Mouse (Mus musculus) MEL (cell line): ENCODE results near the gene Ppl. TPM values are rescaled to one million over a fixed set of nuclear protein-coding genes. Genes with fewer than 3 reads are reported as not detected.

ENCODE experiments used
- DNase-seq: peaks from one replicate; pipeline ENCODE4 v3.0.0; 2011; ENCODE audit warnings: low read depth, low spot score
- H3K27ac ChIP-seq: 2 replicates; pipeline ENCODE4 v1.5.1; 2012; ENCODE audit warnings: low read depth, mild to moderate bottlenecking, control low read depth, low read length, moderate library complexity; ENCODE audit not compliant: control insufficient read depth
- H3K27me3 ChIP-seq, 2 experiments: fragments of 150-350 bp in 1 of 2; sonication (generic) in 1 of 2; 2 replicates each; pipeline ENCODE4 v1.6.1; 2012; ENCODE audit warnings: low read length in 2 of 2, mild to moderate bottlenecking in 2 of 2, improper control_type of control experiment in 1 of 2, moderate library complexity in 1 of 2; ENCODE audit not compliant: insufficient read depth in 2 of 2, control insufficient read depth in 1 of 2
- H3K36me3 ChIP-seq, 2 experiments: 2 replicates each; pipeline ENCODE4 v1.6.1; 2012 to 2014; ENCODE audit warnings: low read length in 2 of 2, improper control_type of control experiment in 1 of 2, inconsistent platforms in 1 of 2, mild to moderate bottlenecking in 1 of 2; ENCODE audit not compliant: insufficient read depth in 2 of 2, control insufficient read depth in 1 of 2
- H3K4me1 ChIP-seq, 2 experiments: fragments of 150-350 bp in 1 of 2; sonication (generic) in 1 of 2; 2 replicates each; pipeline ENCODE4 v1.6.1; 2012; ENCODE audit warnings: low read length in 2 of 2, improper control_type of control experiment in 1 of 2, mild to moderate bottlenecking in 1 of 2; ENCODE audit not compliant: insufficient read depth in 2 of 2, control insufficient read depth in 1 of 2
- H3K4me3 ChIP-seq, 2 experiments: fragments of 150-350 bp in 1 of 2; sonication (generic) in 1 of 2; 2 replicates each; pipeline ENCODE4 v1.5.1; 2012; ENCODE audit warnings: low read depth in 2 of 2, low read length in 2 of 2, mild to moderate bottlenecking in 2 of 2, moderate library complexity in 2 of 2, control low read depth in 1 of 2, improper control_type of control experiment in 1 of 2; ENCODE audit not compliant: control insufficient read depth in 1 of 2, insufficient read depth in 1 of 2
- H3K79me2 ChIP-seq: 2 replicates; pipeline ENCODE4 v1.6.1; 2012; ENCODE audit warnings: mild to moderate bottlenecking, low read length, moderate library complexity; ENCODE audit not compliant: control insufficient read depth, poor library complexity, insufficient read depth
- H3K9ac ChIP-seq: 2 replicates; pipeline ENCODE4 v1.6.1; 2012; ENCODE audit warnings: low read depth, mild to moderate bottlenecking, control low read depth, low read length, moderate library complexity; ENCODE audit not compliant: control insufficient read depth, poor library complexity, severe bottlenecking
- H3K9me3 ChIP-seq: fragments of 150-350 bp; sonication (generic); replicated peaks from 2 replicates; pipeline ENCODE4 v1.6.1; 2012; ENCODE audit warnings: mild to moderate bottlenecking, low read length, improper control_type of control experiment, moderate library complexity; ENCODE audit not compliant: insufficient read depth
- CHD2 ChIP-seq: IDR thresholded peaks from 2 replicates; pipeline ENCODE4 v1.6.1; 2011; ENCODE audit warnings: low read length, improper control_type of control experiment
- ELF1 ChIP-seq: IDR thresholded peaks from 2 replicates; pipeline ENCODE4 v1.6.1; 2014; ENCODE audit warnings: low read depth, mild to moderate bottlenecking, inconsistent platforms, low read length, improper control_type of control experiment, moderate library complexity
- EP300 ChIP-seq, 2 experiments: IDR thresholded peaks; 2 replicates each; pipeline ENCODE4 v1.6.1; 2011; ENCODE audit warnings: improper control_type of control experiment in 2 of 2, low read length in 2 of 2, low read depth in 1 of 2, mild to moderate bottlenecking in 1 of 2
- GATA1 ChIP-seq: IDR thresholded peaks from 2 replicates; pipeline ENCODE4 v1.6.1; 2011; ENCODE audit warnings: low read depth, low read length, improper control_type of control experiment
- JUND ChIP-seq: IDR thresholded peaks from 2 replicates; pipeline ENCODE4 v1.6.1; 2011; ENCODE audit warnings: low read depth, mild to moderate bottlenecking, improper control_type of control experiment, low read length
- KAT2A ChIP-seq: conservative IDR thresholded peaks from 2 replicates; pipeline ENCODE4 v1.6.1; 2012; ENCODE audit warnings: low read depth, low read length, improper control_type of control experiment, inconsistent platforms
- MAX ChIP-seq: IDR thresholded peaks from 2 replicates; pipeline ENCODE4 v1.6.1; 2011; ENCODE audit warnings: low read length, improper control_type of control experiment
- MAZ ChIP-seq: IDR thresholded peaks from 2 replicates; pipeline ENCODE4 v1.6.1; 2012; ENCODE audit warnings: low read depth, mild to moderate bottlenecking, inconsistent platforms, low read length, improper control_type of control experiment
- MEF2A ChIP-seq: IDR thresholded peaks from 2 replicates; pipeline ENCODE4 v1.6.1; 2014; ENCODE audit warnings: low read depth, mild to moderate bottlenecking, inconsistent platforms, low read length, improper control_type of control experiment; ENCODE audit not compliant: poor library complexity, insufficient replicate concordance, severe bottlenecking; ENCODE audit errors: extremely low read depth
- MYB ChIP-seq: IDR thresholded peaks from 2 replicates; pipeline ENCODE4 v1.6.1; 2011; ENCODE audit warnings: mild to moderate bottlenecking, low read depth, low read length, improper control_type of control experiment
- MYC ChIP-seq: IDR thresholded peaks from 2 replicates; pipeline ENCODE4 v1.6.1; 2011; ENCODE audit warnings: low read depth, mild to moderate bottlenecking, low read length, improper control_type of control experiment, moderate library complexity
- NRF1 ChIP-seq: IDR thresholded peaks from 2 replicates; pipeline ENCODE4 v1.6.1; 2014; ENCODE audit warnings: low read depth, mild to moderate bottlenecking, inconsistent platforms, low read length, improper control_type of control experiment, moderate library complexity; ENCODE audit not compliant: poor library complexity, insufficient read depth, severe bottlenecking
- POLR2A ChIP-seq, 2 experiments: IDR thresholded peaks; 2 replicates each; pipeline ENCODE4 v1.6.1; 2011 to 2012; ENCODE audit warnings: low read length in 2 of 2, mild to moderate bottlenecking in 2 of 2, control low read depth in 1 of 2, improper control_type of control experiment in 1 of 2, low read depth in 1 of 2, moderate library complexity in 1 of 2; ENCODE audit not compliant: control insufficient read depth in 1 of 2, insufficient read depth in 1 of 2, poor library complexity in 1 of 2
- POLR2AphosphoS2 ChIP-seq: IDR thresholded peaks from 2 replicates; pipeline ENCODE4 v1.6.1; 2011; ENCODE audit warnings: low read length, improper control_type of control experiment
- POLR2AphosphoS5 ChIP-seq: IDR thresholded peaks from 2 replicates; pipeline ENCODE4 v1.6.1; 2012; ENCODE audit warnings: low read depth, borderline replicate concordance, mild to moderate bottlenecking, inconsistent platforms, low read length, moderate library complexity, mixed read lengths
- RAD21 ChIP-seq: IDR thresholded peaks from 2 replicates; pipeline ENCODE4 v1.6.1; 2011; ENCODE audit warnings: mild to moderate bottlenecking, low read depth, low read length, improper control_type of control experiment
- RCOR1 ChIP-seq: IDR thresholded peaks from 2 replicates; pipeline ENCODE4 v1.6.1; 2012; ENCODE audit warnings: low read depth, mild to moderate bottlenecking, inconsistent platforms, low read length, improper control_type of control experiment
- SIN3A ChIP-seq: IDR thresholded peaks from 2 replicates; pipeline ENCODE4 v1.6.1; 2012; ENCODE audit warnings: low read length, improper control_type of control experiment, inconsistent platforms
- TBP ChIP-seq: IDR thresholded peaks from 2 replicates; pipeline ENCODE4 v1.8.0; 2011; ENCODE audit warnings: low read depth, low read length, improper control_type of control experiment
- USF2 ChIP-seq, 2 experiments: IDR thresholded peaks; 2 replicates each; pipeline ENCODE4 v1.6.1; 2011 to 2012; ENCODE audit warnings: improper control_type of control experiment in 2 of 2, low read length in 2 of 2, borderline replicate concordance in 1 of 2, inconsistent platforms in 1 of 2, low read depth in 1 of 2, mild to moderate bottlenecking in 1 of 2; ENCODE audit not compliant: insufficient read depth in 1 of 2
- ZC3H11A ChIP-seq: IDR thresholded peaks from 2 replicates; pipeline ENCODE4 v1.6.1; 2012; ENCODE audit warnings: low read depth, mild to moderate bottlenecking, inconsistent platforms, low read length, improper control_type of control experiment
- polyA plus RNA-seq, 2 experiments: library from polyadenylated mRNA; stranded (reverse) in 1 of 2; unstranded in 1 of 2; fragments of >175 nt in 1 of 2; fragments of >200 nt in 1 of 2; gene quantifications; 2 replicates each; pipeline versions ENCODE4 v1.2.1 to v1.2.4; 2012; ENCODE audit warnings: low replicate concordance in 2 of 2, low read depth in 1 of 2; ENCODE audit not compliant: insufficient read length in 2 of 2, insufficient read depth in 1 of 2, missing spikeins in 1 of 2
- total RNA-seq: library from RNA; depleted of rRNA; stranded (reverse); fragments of 300-350 nt; gene quantifications from 2 replicates; pipeline ENCODE4 v1.2.3, GENCODE M21; 2012

The Ppl gene
- total and polyA plus RNA-seq, 3 experiments, result 0.01 TPM; not detected in 2

DNA sequence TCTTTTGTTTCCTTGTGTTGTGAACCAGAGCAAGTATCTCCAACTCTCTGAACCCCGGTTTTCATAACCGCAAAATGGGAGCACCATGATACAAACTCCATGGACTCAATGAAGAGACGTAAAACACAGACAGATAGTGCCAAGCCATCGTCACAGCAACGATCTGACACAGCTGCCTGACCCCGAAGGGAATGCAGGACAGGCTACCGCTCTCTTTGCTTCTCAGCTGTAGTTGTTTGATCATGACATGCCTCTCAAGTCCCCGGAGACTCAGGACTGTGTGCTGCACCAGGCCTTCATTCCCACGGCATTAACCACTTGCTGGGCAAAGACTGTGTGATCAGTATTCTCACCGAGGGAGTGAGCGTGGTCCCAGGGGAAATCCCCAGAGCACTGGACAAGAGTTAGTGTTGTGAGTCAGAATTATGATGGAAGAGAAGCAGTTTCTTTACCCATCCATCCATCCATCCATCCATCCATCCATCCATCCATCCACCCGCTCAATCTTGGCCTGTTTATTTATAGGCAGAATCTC is 4.9 kb upstream of the Ppl start:
- H3K9me3 ChIP-seq, result no peaks in the 10 kb centered on the region
- H3K79me2 ChIP-seq, result no peaks in the 10 kb centered on the region
- H3K4me1 ChIP-seq, result no peaks in the 10 kb centered on the region
- no peak overlapping the region for H3K4me3 ChIP-seq
- DNase-seq, result no peak
- no peaks in the 10 kb centered on the region for H3K36me3 ChIP-seq
- H3K9ac ChIP-seq, result no peak overlapping the region
- no peaks in the 10 kb centered on the region; a peak in 1 of 4 replicates for H3K27me3 ChIP-seq
- no peak for TF ChIP-seq MAZ
- TF ChIP-seq GATA1, result no peak
- TF ChIP-seq JUND, result no peak
- TF ChIP-seq POLR2AphosphoS5, result no peak
- no peak for TF ChIP-seq USF2 (IDR thresholded peaks at IDR 0.05; ENCODE audit: borderline replicate concordance in 1 of 2, insufficient read depth in 1 of 2, low read depth in 1 of 2, low read length in 2 of 2)
- TF ChIP-seq NRF1, result no peak
- no peak for TF ChIP-seq POLR2AphosphoS2
- no peak for TF ChIP-seq ZC3H11A
- TF ChIP-seq SIN3A, result no peak
- no peak for TF ChIP-seq RCOR1
- no peak for TF ChIP-seq MAX
- no peak for TF ChIP-seq MEF2A
- no peak for TF ChIP-seq TBP
- no peak for TF ChIP-seq MYB
- TF ChIP-seq CHD2, result no peak
- no peak for TF ChIP-seq MYC
- no peak for TF ChIP-seq ELF1
- no peak for TF ChIP-seq RAD21
- no peak for TF ChIP-seq POLR2A (IDR thresholded peaks at IDR 0.05; ENCODE audit: control insufficient read depth in 1 of 2, insufficient read depth in 1 of 2, low read depth in 1 of 2, low read length in 2 of 2, poor library complexity in 1 of 2)
- no peak for TF ChIP-seq EP300 (IDR thresholded peaks at IDR 0.05; ENCODE audit: low read depth in 1 of 2, low read length in 2 of 2)
- TF ChIP-seq, all 39 proteins: peak for 0
- no peak overlapping the region for H3K27ac ChIP-seq

DNA sequence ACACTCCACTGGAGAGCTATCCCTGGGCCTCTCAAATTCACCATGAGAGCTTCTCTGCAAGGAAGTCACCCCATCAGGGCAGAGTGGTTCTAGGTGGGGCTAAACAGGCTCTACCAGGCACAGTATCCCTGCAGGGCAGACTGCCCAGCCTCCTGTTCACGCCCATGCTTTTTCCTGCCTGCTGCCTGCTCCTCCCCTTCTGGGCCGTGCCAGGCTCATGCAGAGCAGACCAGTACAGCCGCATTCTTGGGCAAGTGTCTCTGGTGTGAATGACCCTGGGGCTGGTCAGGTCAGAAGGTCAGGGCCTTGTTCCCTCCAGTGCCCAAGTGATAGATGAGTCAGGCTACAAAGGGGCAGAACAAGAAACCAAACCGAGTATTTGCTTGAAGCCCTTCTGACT is 4.3 kb upstream of the Ppl start:
- Histone ChIP-seq H3K27ac (no peak overlapping the region), H3K79me2 (no peaks in the 10 kb centered on the region), H3K9ac (no peak overlapping the region), H3K4me1 (no peaks in the 10 kb centered on the region), H3K27me3 (no peaks in the 10 kb centered on the region; a peak in 1 of 4 replicates), H3K4me3 (no peak overlapping the region), H3K9me3 (no peaks in the 10 kb centered on the region), H3K36me3 (no peaks in the 10 kb centered on the region)
- DNase-seq, result no peak
- no peak for TF ChIP-seq KAT2A
